Mouse (Mus musculus) ovary, postnatal 10 days (tissue): ENCODE data around the gene B430305J03Rik.

ENCODE experiments used
- DNase-seq: peaks from one replicate; pipeline ENCODE4 v3.0.0; 2022; ENCODE audit warnings: low spot score

Gene B430305J03Rik

GRCm38 (mm10) chr3:61365779-61366373, at the start of gene B430305J03Rik:
B430305J03Rik (minus strand) TSS chr3:61365951.
- DNase-seq = no peak

DNA sequence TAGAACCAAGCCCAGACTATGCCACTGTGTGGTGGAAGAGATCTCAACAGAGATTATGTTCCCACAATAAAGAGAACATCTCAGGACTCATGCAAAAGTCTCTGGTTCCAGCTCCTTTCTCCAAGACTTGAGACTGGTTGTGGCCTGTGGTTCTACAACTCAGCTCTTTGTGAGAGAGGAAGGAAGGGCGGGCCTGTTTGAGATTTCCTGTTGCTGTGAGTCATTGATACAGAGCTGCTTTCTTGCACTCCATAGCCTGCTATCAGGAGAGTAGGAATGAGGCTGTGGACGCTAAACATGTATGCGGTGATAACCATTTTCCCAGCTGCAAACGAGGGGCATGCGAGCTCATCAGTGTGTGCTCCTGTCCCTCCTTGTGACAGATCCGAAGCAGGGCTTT, 43.9 kb upstream of the B430305J03Rik start:
- DNase-seq = no peak

DNA sequence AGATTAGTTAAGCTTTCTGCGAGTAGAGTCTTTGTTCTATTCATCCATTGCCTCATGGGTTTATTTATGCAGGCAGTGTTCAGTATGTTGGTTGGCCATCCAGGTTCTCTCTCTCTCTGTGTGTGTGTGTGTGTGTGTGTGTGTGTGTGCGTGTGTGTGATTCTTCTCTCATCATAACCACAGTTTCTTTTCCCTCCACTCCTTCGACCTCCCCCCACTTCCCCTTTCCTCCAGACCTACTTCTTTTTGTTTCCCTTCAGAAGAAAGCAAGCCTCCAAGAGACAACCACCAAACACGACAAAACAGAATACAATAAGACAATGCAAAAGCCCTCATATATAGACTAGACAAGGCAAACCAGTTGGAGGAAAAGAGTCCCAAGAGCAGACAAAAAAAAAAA, 41.2 kb upstream of the B430305J03Rik start:
- DNase-seq = no peak

DNA sequence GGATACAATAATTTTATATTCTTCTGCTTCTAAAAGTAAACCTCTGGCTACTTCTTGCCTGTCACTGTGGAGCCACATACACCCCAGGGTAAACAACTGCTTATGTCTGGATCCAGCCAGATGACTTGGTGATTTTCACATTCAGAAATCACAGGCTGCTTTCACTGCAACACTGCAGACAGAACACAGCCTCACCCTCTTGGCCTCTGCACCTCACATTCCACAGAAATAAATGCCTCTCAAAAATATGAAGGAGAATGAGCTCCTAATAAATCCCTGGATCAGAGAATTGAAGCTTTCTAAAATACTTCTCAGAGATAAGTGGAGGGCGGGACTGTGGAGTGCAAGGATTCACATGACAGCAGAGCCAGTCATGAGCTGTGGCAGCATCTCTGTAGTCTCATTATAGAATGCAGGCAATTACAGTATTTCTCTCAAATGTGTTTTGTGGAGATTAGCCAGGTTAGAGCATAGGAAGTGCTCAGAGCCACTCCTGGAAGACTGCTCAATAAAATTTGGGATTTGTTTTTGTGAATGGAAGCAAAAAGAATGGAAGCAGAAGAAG, 35.2 kb upstream of the B430305J03Rik start:
- DNase-seq = no peak

DNA sequence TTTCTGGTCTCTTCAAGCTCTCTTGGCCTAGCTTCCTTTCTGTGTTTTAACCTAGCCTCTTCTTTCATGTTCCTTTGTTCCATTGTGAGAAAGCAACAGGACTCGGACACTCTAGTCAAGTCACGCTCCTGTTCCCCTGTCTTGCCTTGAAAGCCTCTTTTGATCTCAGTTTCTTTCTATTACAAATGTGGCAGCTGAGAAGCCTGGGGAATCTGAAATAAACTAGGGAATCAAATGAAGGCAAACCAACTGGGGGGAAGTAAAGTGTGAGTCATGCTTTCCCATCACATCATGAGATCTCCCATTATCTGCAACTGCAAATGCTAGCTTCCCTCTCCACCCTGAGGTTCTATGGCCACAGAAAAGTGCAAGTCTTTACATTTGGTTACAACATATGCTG, 31.0 kb upstream of the B430305J03Rik start:
- no peak for DNase-seq

- DNase-seq = no peak
Measured at GRCm38 (mm10) chr3:61395382-61395781, 29.6 kb upstream of the B430305J03Rik start.

DNA sequence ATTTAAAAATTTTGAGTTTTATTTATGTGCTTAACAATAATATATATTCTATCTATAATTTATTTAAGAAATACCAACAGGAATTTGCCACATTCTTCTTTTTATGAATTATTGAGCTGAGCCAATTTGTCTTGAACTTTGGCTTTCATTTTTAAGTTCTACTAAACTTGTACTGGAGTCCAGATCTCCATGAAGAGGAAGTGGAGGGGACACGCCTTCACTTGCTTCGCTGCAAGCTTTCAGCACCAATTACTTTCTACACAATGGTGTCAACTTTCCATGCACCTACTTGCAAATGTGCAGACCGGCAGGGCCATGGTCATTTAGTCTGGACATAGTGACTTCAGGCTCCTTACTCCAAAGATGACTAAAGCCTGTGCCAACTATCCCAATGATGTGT, 27.8 kb upstream of the B430305J03Rik start:
- no peak for DNase-seq

- DNase-seq = no peak
Measured at GRCm38 (mm10) chr3:61392881-61393280, 27.1 kb upstream of the B430305J03Rik start.

- no peak for DNase-seq
Measured at GRCm38 (mm10) chr3:61391564-61391963, 25.8 kb upstream of the B430305J03Rik start.

DNA sequence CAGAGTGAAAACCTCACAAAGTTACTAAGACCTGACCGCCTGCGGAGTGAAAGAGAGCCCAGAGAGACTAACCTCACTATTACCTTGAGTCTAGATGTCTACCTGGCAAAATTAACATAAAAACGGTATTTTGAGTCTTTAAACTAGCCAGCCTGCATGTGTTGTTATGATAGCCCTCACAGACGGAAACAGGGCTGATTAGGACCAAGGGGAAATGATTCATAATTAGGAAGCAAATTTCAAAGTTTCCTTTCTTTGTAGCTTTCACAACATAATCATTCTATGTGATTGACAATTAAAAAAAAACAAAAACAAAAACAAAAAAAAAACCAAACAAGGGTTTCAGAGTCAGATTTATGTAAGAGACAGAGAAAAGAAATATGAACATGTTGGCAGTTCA, 20.6 kb upstream of the B430305J03Rik start:
- no peak for DNase-seq

- no peak for DNase-seq
Measured at GRCm38 (mm10) chr3:61376001-61376400, 10.2 kb upstream of the B430305J03Rik start.

GRCm38 (mm10) chr3:61368446-61368845, 2.7 kb upstream of the B430305J03Rik start:
- no peak for DNase-seq

DNA sequence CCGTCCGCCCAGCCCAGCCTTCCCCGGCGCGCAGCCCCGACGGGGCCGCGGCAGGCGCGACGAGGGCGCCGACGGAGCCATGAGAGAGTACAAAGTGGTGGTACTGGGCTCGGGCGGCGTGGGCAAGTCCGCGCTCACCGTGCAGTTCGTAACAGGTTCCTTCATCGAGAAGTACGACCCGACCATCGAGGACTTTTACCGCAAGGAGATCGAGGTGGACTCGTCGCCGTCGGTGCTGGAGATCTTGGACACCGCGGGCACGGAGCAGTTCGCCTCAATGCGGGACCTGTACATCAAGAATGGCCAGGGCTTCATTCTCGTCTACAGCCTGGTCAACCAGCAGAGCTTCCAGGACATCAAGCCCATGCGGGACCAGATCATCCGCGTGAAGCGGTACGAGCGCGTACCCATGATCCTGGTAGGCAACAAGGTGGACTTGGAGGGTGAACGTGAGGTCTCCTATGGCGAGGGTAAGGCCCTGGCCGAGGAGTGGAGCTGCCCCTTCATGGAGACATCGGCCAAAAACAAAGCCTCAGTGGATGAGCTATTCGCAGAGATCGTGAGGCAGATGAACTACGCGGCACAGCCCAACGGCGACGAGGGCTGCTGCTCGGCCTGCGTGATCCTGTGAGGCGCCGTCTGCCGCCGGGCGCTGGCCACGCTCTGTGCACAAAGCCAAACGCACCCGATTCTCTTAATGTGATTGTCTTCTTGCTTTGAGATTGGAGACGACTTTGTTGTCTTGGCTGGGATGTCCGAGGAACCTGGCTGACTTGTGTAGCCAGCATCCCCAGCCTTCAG, 573 bp downstream of the B430305J03Rik start:
- peak; percentile 28 for DNase-seq

DNA sequence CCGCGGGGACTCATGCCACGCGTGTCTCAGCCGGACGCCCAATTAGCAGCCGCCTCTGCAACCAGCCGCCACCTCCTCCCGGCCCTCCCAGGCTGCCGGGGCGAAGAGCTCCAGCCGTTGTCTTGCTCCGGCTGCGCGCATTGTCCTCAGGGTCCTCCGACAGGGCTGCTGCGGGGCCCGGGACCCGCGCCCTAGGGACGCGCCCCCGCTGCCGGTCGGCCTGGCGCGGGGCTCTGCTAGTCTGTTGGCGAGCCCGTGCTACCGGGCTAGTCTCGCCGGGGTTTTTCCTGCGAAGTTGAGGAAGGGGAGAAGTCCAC, 1.1 kb downstream of the B430305J03Rik start:
- DNase-seq = no peak

DNA sequence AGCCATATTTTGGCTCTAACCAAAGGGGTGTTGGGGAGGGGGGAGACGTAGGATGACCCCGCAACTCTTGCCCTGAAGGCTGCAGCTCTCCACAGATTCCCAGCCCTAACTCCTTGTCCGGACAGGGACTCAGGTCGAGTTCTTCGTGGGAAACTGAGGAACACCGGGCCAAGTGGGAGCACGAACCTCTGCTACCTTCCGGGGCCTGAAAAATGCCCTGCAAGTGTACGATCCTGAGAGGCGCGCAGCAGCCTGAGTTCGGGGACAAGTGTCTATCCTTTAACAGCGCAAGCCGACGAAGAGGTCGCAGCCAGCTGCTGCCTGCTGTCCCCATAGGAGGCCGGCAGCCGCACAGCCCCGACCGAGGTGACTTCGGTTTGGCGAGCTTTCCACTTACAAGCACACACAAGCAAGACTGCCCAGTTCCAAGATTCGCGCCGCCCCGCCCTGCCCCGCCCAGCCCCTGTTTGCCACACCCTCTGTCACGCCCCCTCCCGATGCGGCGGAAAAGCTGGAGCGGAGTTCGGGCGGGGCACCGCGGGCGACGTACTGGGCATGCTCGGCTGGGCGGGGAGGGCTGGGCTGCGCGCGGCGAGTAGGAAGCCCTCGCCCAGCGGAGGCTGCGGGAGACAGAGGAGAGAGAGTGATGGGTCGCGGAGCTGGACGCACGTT, 1.6 kb downstream of the B430305J03Rik start:
- DNase-seq = peak; percentile 89

DNA sequence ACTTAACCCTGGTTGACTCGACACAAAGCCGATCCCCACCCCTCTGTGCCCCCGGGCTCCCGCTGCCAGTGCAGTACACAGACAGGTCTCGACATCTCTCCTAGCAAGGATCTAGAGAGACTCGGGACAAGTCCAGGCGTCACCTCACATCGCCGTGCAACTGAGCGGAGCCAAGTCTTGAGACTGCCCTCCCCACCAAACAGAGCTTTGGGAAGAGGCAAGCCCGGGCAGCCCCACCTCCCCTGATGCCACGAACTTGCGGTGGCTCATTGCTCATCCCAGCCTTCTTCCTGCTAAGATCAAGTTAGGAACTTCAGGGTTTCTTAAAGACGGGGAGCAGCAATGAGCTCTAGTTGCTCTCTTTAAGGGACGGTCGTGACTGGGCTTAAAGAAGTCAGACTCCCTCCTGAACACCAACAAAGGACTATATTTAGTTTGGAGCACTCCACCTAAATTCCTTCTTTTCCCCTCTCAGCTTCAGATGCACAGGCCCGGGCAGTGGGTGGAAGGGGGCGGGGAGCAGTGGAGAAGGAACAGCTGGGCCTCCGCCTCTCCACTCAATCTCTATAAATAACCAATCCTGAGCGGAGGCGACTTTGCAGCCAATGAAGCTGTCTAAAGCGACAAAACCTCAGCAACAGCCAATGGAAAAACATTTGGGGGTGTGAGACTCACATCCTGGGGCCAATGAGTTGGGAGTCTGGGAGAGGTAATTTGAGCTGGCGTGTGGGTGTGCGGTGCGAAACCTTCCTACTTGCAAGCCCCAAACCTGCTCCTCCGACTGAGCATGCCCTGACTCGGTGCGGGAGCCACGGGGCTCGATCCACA, 2.4 kb downstream of the B430305J03Rik start:
- DNase-seq = peak; percentile 70

- no peak for DNase-seq
Measured at GRCm38 (mm10) chr3:61362821-61363160, 3.0 kb downstream of the B430305J03Rik start.

GRCm38 (mm10) chr3:61361338-61361737, 4.4 kb downstream of the B430305J03Rik start, which contains the start of gene Rap2b:
Rap2b (plus strand) TSS chr3:61361638.
- no peak for DNase-seq

DNA sequence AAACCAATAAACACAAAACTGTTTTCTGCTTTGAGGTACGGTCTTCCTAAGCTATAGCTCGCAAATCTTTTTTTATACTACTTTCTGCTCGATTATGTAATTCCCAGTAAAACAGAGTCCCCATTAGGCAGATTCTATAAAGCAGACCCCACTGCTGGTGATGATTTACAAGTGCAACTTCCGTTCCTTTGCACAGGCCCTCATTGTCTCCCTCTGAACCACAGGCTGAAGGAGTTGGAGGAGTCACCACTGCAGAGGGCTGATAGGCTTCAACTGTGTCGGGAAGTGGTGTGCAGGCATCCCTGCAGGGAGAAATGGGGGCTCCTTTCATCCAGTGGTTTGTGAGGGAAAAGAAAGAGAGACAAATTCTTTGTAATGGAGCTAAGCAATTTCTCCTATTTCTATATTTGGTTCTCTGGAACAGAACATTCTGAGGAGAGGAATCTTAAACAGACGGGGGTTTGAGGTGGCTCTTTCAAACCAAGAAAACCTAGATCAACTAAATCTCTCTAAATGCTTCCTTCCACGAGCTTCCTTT, 6.9 kb downstream of the B430305J03Rik start:
- no peak for DNase-seq

DNA sequence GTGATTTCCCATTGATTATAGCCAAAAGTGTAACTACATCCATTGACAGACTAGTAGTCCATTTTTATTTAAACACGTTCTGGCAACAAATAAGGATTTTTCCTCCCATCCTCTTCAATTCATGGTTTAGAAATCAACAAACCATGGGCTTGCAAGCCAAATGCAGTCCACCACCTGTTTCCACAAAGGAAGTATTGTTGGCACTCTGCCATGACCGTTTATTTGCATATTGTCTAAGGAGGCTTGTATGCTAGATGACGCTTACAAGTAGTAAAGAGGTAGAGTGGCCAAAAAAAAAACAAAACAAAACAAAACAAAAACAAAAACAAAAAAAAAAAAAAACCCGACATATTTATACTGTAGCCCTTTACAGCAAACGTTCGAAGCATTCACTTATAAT, 7.6 kb downstream of the B430305J03Rik start:
- DNase-seq = no peak

GRCm38 (mm10) chr3:61355464-61355863, 10.3 kb downstream of the B430305J03Rik start:
- no peak for DNase-seq

GRCm38 (mm10) chr3:61349433-61349832, 16.3 kb downstream of the B430305J03Rik start:
- DNase-seq = no peak
